Mouse (Mus musculus) liver, adult 2 months (tissue): ENCODE measurements around the gene Tff1. TPM values are rescaled to one million over a fixed set of nuclear protein-coding genes. Genes with fewer than 3 reads are reported as not detected.

ENCODE experiments used
- DNase-seq: peaks from one replicate; pipeline ENCODE4 v3.0.0-alpha.2; 2011; ENCODE audit warnings: low read depth, low spot score; ENCODE audit errors: extremely low read depth
- H3K27ac ChIP-seq: fragments of 200-500 bp; replicated peaks from 2 replicates; pipeline ENCODE4 v1.5.1; 2012; ENCODE audit warnings: low read depth, mild to moderate bottlenecking, control low read depth, inconsistent platforms, low read length; ENCODE audit not compliant: insufficient read depth
- H3K27me3 ChIP-seq: fragments of 200-500 bp; 2 replicates; pipeline ENCODE4 v1.6.1; 2012; ENCODE audit warnings: mild to moderate bottlenecking, moderate library complexity, low read length, inconsistent platforms; ENCODE audit not compliant: control insufficient read depth, insufficient read depth
- H3K36me3 ChIP-seq: fragments of 200-500 bp; 2 replicates; pipeline ENCODE4 v1.6.1; 2012; ENCODE audit warnings: low read length, inconsistent platforms; ENCODE audit not compliant: control insufficient read depth, insufficient read depth
- H3K4me1 ChIP-seq: fragments of 200-500 bp; 2 replicates; pipeline ENCODE4 v1.6.1; 2011; ENCODE audit warnings: low read length; ENCODE audit not compliant: control insufficient read depth, insufficient read depth
- H3K4me3 ChIP-seq: fragments of 200-500 bp; 2 replicates; pipeline ENCODE4 v1.5.1; 2011; ENCODE audit warnings: low read depth, mild to moderate bottlenecking, control low read depth, low read length, moderate library complexity; ENCODE audit not compliant: insufficient read depth
- H3K79me2 ChIP-seq: fragments of 200-500 bp; 2 replicates; pipeline ENCODE4 v1.6.1; 2012; ENCODE audit warnings: inconsistent platforms, mild to moderate bottlenecking, low read length, moderate library complexity; ENCODE audit not compliant: control insufficient read depth, insufficient read depth
- H3K9ac ChIP-seq: fragments of 200-500 bp; 2 replicates; pipeline ENCODE4 v1.6.1; 2012; ENCODE audit warnings: low read depth, mild to moderate bottlenecking, control low read depth, inconsistent platforms, low read length
- CTCF ChIP-seq: fragments of 200-500 bp; IDR thresholded peaks from 2 replicates; pipeline ENCODE4 v1.5.1; 2011; ENCODE audit warnings: low read depth, low read length, control low read depth
- POLR2A ChIP-seq: fragments of 200-500 bp; IDR thresholded peaks from 2 replicates; pipeline ENCODE4 v1.6.1; 2011; ENCODE audit warnings: low read length, control low read depth; ENCODE audit not compliant: insufficient read depth; ENCODE audit errors: extremely low read depth
- WGBS: fragments of 180-500 bp; shearing (Covaris S2); methylation state at CpG from one replicate; pipeline ENCODE4 v1.1.7; 2018; 5-methylcytosine and 5-hydroxymethylcytosine counted together
- polyA plus RNA-seq: library from polyadenylated mRNA; depleted of rRNA; stranded (reverse); fragments of >200 nt; gene quantifications from 2 replicates; pipeline ENCODE4 v1.2.3, GENCODE M21; 2012
- total RNA-seq: library from RNA; depleted of rRNA; stranded (reverse); fragments of >200 nt; gene quantifications from 2 replicates; pipeline ENCODE4 v1.2.3, GENCODE M21; 2014

The Tff1 gene
- total and polyA plus RNA-seq, 2 experiments, result 0.13 TPM; not detected in 1

- no peak overlapping the region for H3K9ac ChIP-seq
- DNase-seq, result no peak
- H3K4me1 ChIP-seq, result no peaks in the 10 kb centered on the region
- H3K27ac ChIP-seq, result no peak overlapping the region
- no peaks in the 10 kb centered on the region for H3K79me2 ChIP-seq
- TF ChIP-seq CTCF, result no peak
- no peak for TF ChIP-seq POLR2A
- 64% methylated on average over 5 of the region's 5 CpGs for WGBS
- no peaks in the 10 kb centered on the region for H3K36me3 ChIP-seq
- H3K27me3 ChIP-seq, result no peaks in the 10 kb centered on the region
- no peak overlapping the region for H3K4me3 ChIP-seq
Measured at GRCm38 (mm10) chr17:31169796-31170195, 4.7 kb upstream of the Tff1 start.

GRCm38 (mm10) chr17:31163821-31164220 is 1.3 kb downstream of the Tff1 start:
- H3K36me3 ChIP-seq, result no peaks in the 10 kb centered on the region; the same call in 1 of the 2 replicates
- H3K9ac ChIP-seq, result no peak overlapping the region
- TF ChIP-seq CTCF, result no peak
- no peak for TF ChIP-seq POLR2A
- H3K4me1 ChIP-seq, result no peaks in the 10 kb centered on the region
- WGBS, result 77% methylated on average over 2 of the region's 2 CpGs
- no peak overlapping the region for H3K27ac ChIP-seq
- H3K27me3 ChIP-seq, result no peaks in the 10 kb centered on the region
- DNase-seq, result no peak
- H3K4me3 ChIP-seq, result no peak overlapping the region
- no peaks in the 10 kb centered on the region for H3K79me2 ChIP-seq

- Histone ChIP-seq H3K79me2 (no peaks in the 10 kb centered on the region), H3K4me3 (no peak overlapping the region), H3K36me3 (no peaks in the 10 kb centered on the region; the same call in 1 of the 2 replicates), H3K9ac (no peak overlapping the region), H3K27ac (no peak overlapping the region), H3K4me1 (no peaks in the 10 kb centered on the region), H3K27me3 (no peaks in the 10 kb centered on the region)
- TF ChIP-seq POLR2A, result no peak
- TF ChIP-seq CTCF, result no peak
- no peak for DNase-seq
- WGBS, result 68% methylated on average over 12 of the region's 12 CpGs
Measured at GRCm38 (mm10) chr17:31162607-31163006, 2.5 kb downstream of the Tff1 start.

GRCm38 (mm10) chr17:31160291-31160690 is 4.8 kb downstream of the Tff1 start:
- WGBS, result 94% methylated on average over 4 of the region's 4 CpGs
- peaks cover 2% of the 10 kb centered on the region; the same call in 1 of the 2 replicates for H3K36me3 ChIP-seq
- H3K9ac ChIP-seq, result no peak overlapping the region
- H3K4me1 ChIP-seq, result no peaks in the 10 kb centered on the region
- H3K27ac ChIP-seq, result no peak overlapping the region
- TF ChIP-seq POLR2A, result no peak
- TF ChIP-seq CTCF, result no peak
- H3K79me2 ChIP-seq, result no peaks in the 10 kb centered on the region
- H3K27me3 ChIP-seq, result no peaks in the 10 kb centered on the region
- no peak for DNase-seq
- no peak overlapping the region for H3K4me3 ChIP-seq

- 90% methylated on average over 6 of the region's 6 CpGs for WGBS
- DNase-seq, result no peak
- H3K27ac ChIP-seq, result no peak overlapping the region
- peaks cover 2% of the 10 kb centered on the region; the same call in 1 of the 2 replicates for H3K36me3 ChIP-seq
- H3K4me3 ChIP-seq, result no peak overlapping the region
- H3K4me1 ChIP-seq, result peaks cover 5% of the 10 kb centered on the region
- TF ChIP-seq CTCF, result no peak
- no peak for TF ChIP-seq POLR2A
- H3K9ac ChIP-seq, result no peak overlapping the region
- no peaks in the 10 kb centered on the region for H3K27me3 ChIP-seq
- H3K79me2 ChIP-seq, result no peaks in the 10 kb centered on the region
Measured at GRCm38 (mm10) chr17:31157921-31158320, 7.2 kb downstream of the Tff1 start.

GRCm38 (mm10) chr17:31153785-31154184 is 11.3 kb downstream of the Tff1 start:
- no peaks in the 10 kb centered on the region for H3K27me3 ChIP-seq
- 71% methylated on average over 8 of the region's 8 CpGs for WGBS
- no peak overlapping the region for H3K4me3 ChIP-seq
- DNase-seq, result no peak
- H3K9ac ChIP-seq, result no peak overlapping the region
- 0 out of 2 replicates have a peak, but pooled peaks cover 2% of the 10 kb centered on the region for H3K36me3 ChIP-seq
- H3K4me1 ChIP-seq, result peaks cover 6% of the 10 kb centered on the region
- no peaks in the 10 kb centered on the region for H3K79me2 ChIP-seq
- no peak overlapping the region for H3K27ac ChIP-seq
- TF ChIP-seq CTCF (no peak), POLR2A (no peak)
